Mouse (Mus musculus) cerebellum, adult 2 months (tissue): ENCODE data around the gene Setdb2. TPM values are rescaled to one million over a fixed set of nuclear protein-coding genes. Genes with fewer than 3 reads are reported as not detected.

Experiments used
- DNase-seq, 2 experiments: peaks; one replicate each; pipeline ENCODE4 v3.0.0; 2021
- H3K27ac ChIP-seq: fragments of 200-500 bp; 2 replicates; pipeline ENCODE4 v1.5.1; 2012; ENCODE audit warnings: low read length, control low read depth, inconsistent platforms; ENCODE audit not compliant: insufficient read depth
- H3K27me3 ChIP-seq: fragments of 200-500 bp; 2 replicates; pipeline ENCODE4 v1.6.1; 2012; ENCODE audit warnings: inconsistent platforms, mild to moderate bottlenecking, low read length, moderate library complexity; ENCODE audit not compliant: control insufficient read depth, insufficient read depth
- H3K4me1 ChIP-seq: fragments of 200-500 bp; 2 replicates; pipeline ENCODE4 v1.6.1; 2011; ENCODE audit warnings: low read length; ENCODE audit not compliant: control insufficient read depth, insufficient read depth
- H3K4me3 ChIP-seq: fragments of 200-500 bp; replicated peaks from 2 replicates; pipeline ENCODE3; 2011; ENCODE audit warnings: mild to moderate bottlenecking, low read depth, low read length, control low read depth; ENCODE audit not compliant: insufficient read depth
- CTCF ChIP-seq: fragments of 200-500 bp; IDR thresholded peaks from 2 replicates; pipeline ENCODE4 v1.5.1; 2011; ENCODE audit warnings: low read depth, mild to moderate bottlenecking, control low read depth, low read length, moderate library complexity, borderline replicate concordance; ENCODE audit not compliant: insufficient read depth
- POLR2A ChIP-seq: fragments of 200-500 bp; IDR thresholded peaks from 2 replicates; pipeline ENCODE4 v1.6.1; 2011; ENCODE audit warnings: low read length, control low read depth, borderline replicate concordance; ENCODE audit not compliant: insufficient read depth
- WGBS: fragments of 180-500 bp; shearing (Covaris S2); methylation state at CpG from one replicate; pipeline ENCODE4 v1.1.7; 2018; 5-methylcytosine and 5-hydroxymethylcytosine counted together
- polyA plus RNA-seq: library from polyadenylated mRNA; depleted of rRNA; stranded (reverse); fragments of >200 nt; gene quantifications from 2 replicates; pipeline ENCODE4 v1.2.3, GENCODE M21; 2012

Setdb2 gene
- polyA plus RNA-seq, 1 experiment: 6.1 TPM

GRCm38 (mm10) chr14:59441472-59441805 lies 755 bp upstream of the Setdb2 start:
- WGBS: 7% methylated on average over 6 of the region's 6 CpGs
- H3K27ac ChIP-seq: peak overlapping the region; percentile 6; the same call in 1 of the 2 replicates
- peak overlapping the region; percentile 91 for H3K4me3 ChIP-seq
- H3K4me1 ChIP-seq: peaks cover 3% of the 10 kb centered on the region; the same call in 1 of the 2 replicates
- no peak for TF ChIP-seq CTCF
- TF ChIP-seq POLR2A: no peak
- no peaks in the 10 kb centered on the region for H3K27me3 ChIP-seq
- DNase-seq: no peak

GRCm38 (mm10) chr14:59440039-59440438 lies 645 bp downstream of the Setdb2 start:
- TF ChIP-seq CTCF (no peak), POLR2A (no peak)
- WGBS: 2% methylated on average over 7 of the region's 7 CpGs
- H3K27ac ChIP-seq: no peak overlapping the region
- H3K27me3 ChIP-seq: no peaks in the 10 kb centered on the region
- peak overlapping the region; percentile 91 for H3K4me3 ChIP-seq
- DNase-seq: no peak
- H3K4me1 ChIP-seq: peaks cover 3% of the 10 kb centered on the region; the same call in 1 of the 2 replicates

DNA sequence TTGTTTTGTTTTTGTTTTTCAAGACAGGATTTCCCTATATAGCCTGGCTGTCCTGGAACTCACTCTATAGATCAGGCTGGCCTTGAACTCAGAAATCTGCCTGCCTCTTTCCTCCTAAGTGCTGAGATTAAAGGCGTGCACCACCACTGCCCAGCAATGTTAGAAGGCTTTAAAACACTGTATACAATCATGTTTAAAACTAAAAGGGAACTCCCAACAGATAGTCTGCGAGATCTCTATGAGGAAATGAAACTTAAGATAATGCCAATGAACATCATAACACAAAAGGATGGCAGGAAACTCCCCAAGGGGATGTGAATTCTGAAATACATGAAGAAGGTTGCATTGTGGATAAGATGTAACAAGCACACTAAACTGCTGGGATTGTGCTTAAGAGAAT lies 2.2 kb downstream of the Setdb2 start:
- Histone ChIP-seq H3K27ac (no peak overlapping the region), H3K27me3 (no peaks in the 10 kb centered on the region), H3K4me1 (peaks cover 3% of the 10 kb centered on the region; the same call in 1 of the 2 replicates), H3K4me3 (no peak overlapping the region)
- 83% methylated on average over 2 of the region's 2 CpGs for WGBS
- no peak for DNase-seq
- TF ChIP-seq CTCF (no peak), POLR2A (no peak)

GRCm38 (mm10) chr14:59437398-59437797 lies 3.3 kb downstream of the Setdb2 start:
- no peaks in the 10 kb centered on the region for H3K27me3 ChIP-seq
- H3K4me3 ChIP-seq: no peak overlapping the region
- H3K4me1 ChIP-seq: peaks cover 3% of the 10 kb centered on the region; the same call in 1 of the 2 replicates
- 93% methylated on average over 3 of the region's 3 CpGs for WGBS
- DNase-seq: no peak
- TF ChIP-seq CTCF: no peak
- no peak for TF ChIP-seq POLR2A
- H3K27ac ChIP-seq: no peak overlapping the region

GRCm38 (mm10) chr14:59435206-59435605 lies 5.5 kb downstream of the Setdb2 start:
- TF ChIP-seq CTCF (no peak), POLR2A (no peak)
- Histone ChIP-seq H3K27me3 (no peaks in the 10 kb centered on the region), H3K4me3 (no peak overlapping the region), H3K4me1 (peaks cover 3% of the 10 kb centered on the region; the same call in 1 of the 2 replicates), H3K27ac (no peak overlapping the region)
- no peak for DNase-seq

DNA sequence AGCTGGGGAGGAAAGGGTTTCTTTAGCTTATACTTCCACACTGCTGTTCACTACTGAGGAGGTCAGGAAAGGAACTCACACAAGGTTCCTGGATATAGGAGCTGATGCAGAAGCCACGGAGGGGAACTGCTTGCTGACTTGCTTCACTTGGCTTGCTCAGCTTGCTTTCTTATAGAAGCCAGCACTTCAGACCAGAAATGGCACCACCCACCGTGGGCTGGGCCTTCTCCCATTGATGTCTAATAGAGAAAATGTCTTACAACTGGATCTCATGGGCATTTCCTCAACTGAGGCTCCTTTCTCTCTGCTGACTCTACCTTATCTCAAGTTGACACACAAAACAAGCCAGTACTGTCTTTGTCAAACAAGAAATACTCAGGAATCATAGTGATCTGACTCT lies 6.8 kb downstream of the Setdb2 start:
- Histone ChIP-seq H3K4me3 (no peak overlapping the region), H3K27ac (no peak overlapping the region), H3K4me1 (no peaks in the 10 kb centered on the region), H3K27me3 (no peaks in the 10 kb centered on the region)
- TF ChIP-seq CTCF (no peak), POLR2A (no peak)
- 60% methylated on average over 2 of the region's 2 CpGs for WGBS
- DNase-seq: no peak

DNA sequence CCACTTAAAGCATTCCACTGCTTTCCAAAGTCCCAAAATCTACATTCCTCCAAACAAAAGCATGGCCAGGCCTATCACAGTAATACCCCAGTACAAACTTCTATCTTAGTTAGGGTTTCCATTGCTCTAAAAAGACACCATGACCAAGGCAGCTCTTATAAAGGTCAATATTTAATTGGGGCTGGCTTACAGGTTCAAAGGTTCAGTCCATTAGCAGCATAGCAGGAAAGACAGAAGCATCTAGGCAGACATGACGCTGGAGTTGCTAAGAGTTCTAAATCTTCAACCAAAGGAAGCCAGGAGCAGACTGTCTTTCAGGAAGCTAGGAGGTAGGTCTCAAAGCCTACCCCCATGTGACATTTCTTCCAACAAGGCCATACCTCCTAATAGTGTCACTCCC lies 10.1 kb downstream of the Setdb2 start:
- DNase-seq: no peak
- Histone ChIP-seq H3K27me3 (no peaks in the 10 kb centered on the region), H3K27ac (no peak overlapping the region), H3K4me3 (no peak overlapping the region), H3K4me1 (no peaks in the 10 kb centered on the region)
- WGBS: 90% methylated on average over 1 of the region's 1 CpGs
- TF ChIP-seq POLR2A (no peak), CTCF (no peak)

GRCm38 (mm10) chr14:59422912-59423663 lies 17.6 kb downstream of the Setdb2 start:
- TF ChIP-seq POLR2A (no peak), CTCF (no peak)
- Histone ChIP-seq H3K27ac (no peak overlapping the region), H3K4me3 (no peak overlapping the region), H3K4me1 (no peaks in the 10 kb centered on the region), H3K27me3 (no peaks in the 10 kb centered on the region)
- DNase-seq: no peak
- 93% methylated on average over 11 of the region's 11 CpGs for WGBS
